Mouse (Mus musculus) embryo, embryonic 9.5 days (tissue): Measurements from ENCODE around the gene Kif24.

ENCODE experiments used
- DNase-seq: peaks from one replicate; pipeline ENCODE4 v3.0.0-alpha.2; 2017; ENCODE audit errors: extremely low spot score

The Kif24 gene

DNA sequence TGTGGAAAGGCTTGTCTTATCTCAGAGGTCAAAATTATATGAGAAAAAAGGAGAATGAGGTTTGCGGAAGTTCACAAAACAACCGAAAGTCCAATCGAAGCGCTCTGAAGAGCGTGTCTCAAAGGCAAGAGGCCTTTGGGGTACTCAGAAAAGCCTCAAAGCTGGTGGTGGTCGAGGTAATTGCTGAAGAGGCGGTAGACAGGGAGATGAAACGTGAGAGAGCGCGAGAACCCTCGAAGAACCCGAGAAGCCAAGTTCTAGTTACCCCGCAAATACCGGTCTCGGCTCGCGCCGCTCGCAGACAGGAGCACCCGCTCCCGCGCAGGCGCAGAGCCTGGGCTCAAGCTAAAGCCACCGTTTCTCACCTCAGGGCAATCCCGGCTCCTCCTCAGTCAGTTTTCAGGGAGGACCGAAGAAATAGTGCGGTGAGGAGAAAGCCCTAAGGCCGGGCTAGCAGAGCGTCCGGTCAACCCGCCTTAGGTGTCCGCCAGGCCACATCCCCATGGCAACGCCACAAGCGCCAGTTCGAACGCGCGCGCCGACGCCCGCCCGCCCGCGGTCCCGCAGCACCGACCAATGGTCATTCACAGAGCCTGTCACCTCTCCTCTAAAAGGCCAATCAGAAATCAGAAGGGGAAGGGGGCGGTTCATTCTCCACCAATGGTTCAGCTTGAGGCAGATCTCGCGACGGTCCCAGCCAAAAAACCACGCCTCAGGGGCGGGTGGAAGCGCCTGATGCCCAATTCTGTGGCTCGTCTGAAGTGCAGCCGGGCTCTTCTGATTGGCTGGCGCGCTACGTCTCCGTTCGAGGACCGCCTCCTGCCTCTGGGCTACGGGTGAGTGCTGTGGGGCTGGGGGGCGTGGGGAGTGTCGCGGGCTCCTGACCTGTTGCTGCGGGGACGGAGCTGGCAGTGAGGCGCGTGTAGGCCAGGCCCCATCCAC, at the start of gene Kif24, which contains the start of gene Nudt2:
Gene Kif24 (minus strand): TSS at position 543 of the 942 bp plus-strand sequence.
Gene Nudt2 (plus strand): TSS at position 807 of the 942 bp plus-strand sequence.
- DNase-seq: peak; percentile 98

DNA sequence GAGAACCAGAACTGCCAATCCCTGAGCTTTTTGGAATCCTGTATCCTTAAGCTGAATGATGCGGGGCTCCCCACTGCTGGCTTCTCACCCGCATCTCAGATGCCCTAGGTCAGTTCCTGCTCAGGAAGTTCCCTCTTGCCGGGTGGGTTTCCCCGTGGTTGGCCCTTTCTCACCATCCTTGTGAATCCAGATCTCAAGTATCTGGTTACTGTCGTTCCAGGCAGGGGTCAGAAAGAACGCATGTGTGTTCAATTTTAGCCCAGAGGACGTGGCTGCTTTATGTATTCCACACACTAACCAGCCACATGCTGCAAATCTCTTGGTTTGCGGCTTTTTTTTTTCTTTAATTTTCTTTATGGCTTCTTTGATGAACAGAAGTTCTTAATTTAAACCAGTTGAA, 49.0 kb upstream of the Kif24 start:
- DNase-seq: no peak

DNA sequence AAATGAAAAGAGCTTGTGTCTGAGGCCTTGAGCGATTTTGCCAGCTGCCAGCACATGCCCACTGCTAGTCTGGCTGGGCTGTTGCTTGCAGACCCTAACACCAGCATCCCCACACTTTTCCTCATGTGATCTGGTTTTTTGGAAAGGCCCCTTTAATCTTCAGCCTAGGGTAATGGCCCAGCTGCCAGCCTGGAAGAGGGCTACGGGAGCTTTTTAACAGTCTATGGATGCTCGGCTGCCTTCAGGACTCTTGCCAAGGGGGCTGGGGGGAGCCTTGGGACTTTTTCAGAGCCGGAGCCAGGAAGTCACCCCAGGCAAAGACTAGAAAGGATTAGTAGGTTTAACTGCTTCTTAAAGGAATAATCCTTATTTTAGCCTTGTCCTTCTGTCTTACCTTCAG, 48.6 kb upstream of the Kif24 start:
- DNase-seq: no peak

GRCm38 (mm10) chr4:41507998-41508397, 43.3 kb upstream of the Kif24 start:
- no peak for DNase-seq

DNA sequence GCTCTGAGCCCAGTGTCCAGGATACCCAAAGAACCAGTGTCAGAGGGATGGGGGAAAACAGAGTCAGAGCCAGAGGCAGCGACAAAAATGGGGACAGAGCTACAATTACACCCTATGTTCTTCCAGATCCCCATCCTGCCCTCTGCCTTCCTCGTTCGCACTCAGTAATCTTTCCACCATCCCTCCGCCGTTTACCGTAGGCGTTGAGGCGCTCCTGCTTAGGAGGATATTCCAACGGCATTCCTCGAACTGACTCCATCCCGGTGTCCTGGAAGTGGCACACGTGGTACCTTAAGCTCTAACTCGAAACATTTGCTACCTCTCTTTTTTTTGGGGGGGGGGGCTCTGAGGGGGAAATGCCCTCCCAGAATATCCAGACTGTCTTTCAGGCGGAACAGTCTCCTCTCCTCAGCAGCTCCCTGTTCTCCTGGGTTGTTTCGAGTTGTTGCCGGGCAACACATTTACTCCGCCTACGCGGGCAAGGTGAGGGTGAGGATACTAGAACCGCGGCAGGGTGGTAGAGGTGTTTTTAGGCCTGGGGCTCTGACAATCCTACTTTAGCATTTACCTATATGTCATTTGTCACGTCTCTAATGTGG, 42.7 kb upstream of the Kif24 start:
- peak; percentile 43 for DNase-seq

DNA sequence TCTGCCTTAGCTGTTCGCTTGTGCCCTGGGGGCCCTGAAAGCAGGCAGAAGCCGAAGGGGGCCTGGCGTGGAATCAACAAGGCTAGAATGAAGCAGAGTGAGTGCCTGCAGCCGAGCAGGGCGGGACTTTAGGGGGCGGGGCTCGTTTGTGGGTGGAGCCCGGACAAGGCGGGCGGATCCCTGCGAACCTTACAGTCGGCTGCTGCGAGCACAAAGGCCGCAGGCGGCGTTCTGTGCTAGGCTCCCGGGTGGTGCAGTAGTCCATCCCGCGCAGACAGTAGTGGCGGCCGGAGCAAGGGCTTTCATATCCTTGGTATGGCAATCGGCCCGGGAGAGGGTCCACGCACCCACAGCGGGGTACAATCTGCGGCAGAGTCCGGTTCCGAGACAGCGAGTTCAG, 42.2 kb upstream of the Kif24 start:
- peak; percentile 90 for DNase-seq

DNA sequence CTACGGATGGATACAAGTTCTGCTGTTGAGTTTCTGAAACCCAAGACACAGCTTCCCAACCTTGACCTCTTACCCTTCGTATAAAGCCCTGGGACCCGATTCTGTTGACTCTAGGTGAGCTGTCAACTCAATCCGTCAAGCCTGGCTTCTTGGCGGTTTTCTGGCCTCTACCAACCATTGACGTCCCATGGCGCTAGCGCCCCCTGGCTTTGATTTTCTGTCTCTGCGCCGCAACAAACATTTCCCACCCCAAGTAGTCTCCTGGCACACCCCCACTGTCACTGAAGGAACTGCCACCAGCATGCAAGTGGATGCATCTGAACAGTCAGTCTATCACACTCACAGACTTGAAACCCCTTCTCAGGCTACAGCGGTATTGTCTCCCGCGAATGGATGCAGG, 41.5 kb upstream of the Kif24 start:
- peak; percentile 52 for DNase-seq

GRCm38 (mm10) chr4:41505131-41505551, 40.5 kb upstream of the Kif24 start:
- DNase-seq: no peak

GRCm38 (mm10) chr4:41504325-41504724, 39.6 kb upstream of the Kif24 start:
- no peak for DNase-seq

DNA sequence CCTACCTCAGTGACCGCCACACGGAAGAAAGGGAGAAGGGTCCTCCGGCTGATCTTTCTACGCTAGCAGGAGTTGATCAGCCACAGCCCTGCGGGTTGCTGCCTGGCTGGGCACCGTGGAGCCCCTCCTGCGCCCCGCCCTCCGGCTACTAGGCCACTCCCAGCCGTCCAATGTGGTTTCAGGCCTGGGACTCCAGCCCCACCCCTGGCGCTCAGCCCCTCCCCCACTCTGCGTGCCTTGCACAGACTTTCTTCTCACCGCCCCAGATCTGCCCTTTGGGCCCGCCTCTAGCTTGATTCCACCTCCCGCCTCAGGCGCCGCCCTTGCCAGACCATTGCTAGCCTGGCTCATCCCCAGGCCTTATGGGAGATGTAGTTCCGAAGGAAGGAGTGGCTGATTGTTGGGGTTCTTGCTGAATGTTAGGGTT, 38.3 kb upstream of the Kif24 start, which contains the start of gene AI464131:
Gene AI464131 (minus strand): TSS at position 91 of the 427 bp plus-strand sequence.
- peak; percentile 99 for DNase-seq

DNA sequence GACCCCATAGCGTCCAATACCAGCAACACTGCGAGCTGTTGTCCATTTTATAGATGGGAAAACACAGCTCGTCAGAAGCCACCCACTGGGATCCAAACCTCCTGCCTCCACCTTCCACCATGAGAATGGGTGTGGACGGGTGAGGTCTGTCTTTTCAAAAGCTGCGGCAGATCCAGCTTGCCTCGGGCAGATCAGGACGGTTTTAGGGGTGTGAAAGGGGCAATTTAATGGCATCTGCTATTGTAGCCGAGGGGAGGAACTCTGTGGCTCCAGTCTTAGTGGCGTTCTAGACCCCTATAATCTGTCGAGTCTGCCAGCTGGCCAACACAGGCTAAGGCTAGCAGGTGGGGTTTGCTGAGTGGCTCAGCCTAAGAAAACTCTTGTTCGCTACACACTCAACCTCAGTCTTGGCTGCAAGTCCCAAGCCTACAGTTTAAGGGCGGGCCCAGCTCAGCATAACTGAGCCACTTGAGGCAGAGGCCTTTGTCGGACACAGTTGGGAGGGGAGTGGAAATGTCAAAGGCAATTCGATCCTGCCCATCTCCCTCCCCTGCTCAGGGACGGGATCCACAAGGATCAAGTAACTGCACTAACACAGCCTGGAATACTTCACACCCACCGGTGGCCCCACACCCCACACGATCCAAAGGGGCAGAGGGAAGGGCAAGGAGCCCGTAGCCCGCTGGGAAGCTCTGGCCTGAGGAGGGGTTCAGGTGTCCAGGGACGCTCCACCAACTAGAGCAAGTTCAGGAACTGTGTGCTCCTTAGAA, 37.7 kb upstream of the Kif24 start:
- DNase-seq: no peak

- DNase-seq: no peak
Observed at GRCm38 (mm10) chr4:41500787-41501186, 36.1 kb upstream of the Kif24 start.

DNA sequence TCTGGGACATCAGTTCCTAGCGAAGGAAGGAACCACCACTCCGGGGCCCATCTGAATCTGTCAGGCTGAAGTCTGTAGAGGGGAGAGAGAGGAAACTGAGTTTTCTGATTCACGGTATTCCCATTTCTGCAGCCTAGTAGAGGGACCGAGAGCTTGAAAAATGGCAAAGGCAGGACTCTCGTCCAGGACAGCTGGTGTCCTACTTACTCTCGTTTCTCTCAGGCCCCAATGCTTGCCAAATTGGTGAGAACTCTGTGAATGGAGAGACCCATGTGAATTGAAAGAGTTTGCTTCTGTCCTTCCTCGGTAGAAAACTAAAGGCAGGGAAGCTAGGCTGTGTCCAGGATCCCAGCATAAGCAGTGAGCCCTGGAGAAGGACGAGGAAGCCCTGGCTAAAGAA, 34.9 kb upstream of the Kif24 start:
- no peak for DNase-seq

- peak; percentile 55 for DNase-seq
Observed at GRCm38 (mm10) chr4:41498921-41499391, 34.3 kb upstream of the Kif24 start.

GRCm38 (mm10) chr4:41497995-41498845, 33.5 kb upstream of the Kif24 start:
- DNase-seq: no peak

GRCm38 (mm10) chr4:41497579-41497978, 32.9 kb upstream of the Kif24 start:
- peak; percentile 69 for DNase-seq

- DNase-seq: no peak
Observed at GRCm38 (mm10) chr4:41497046-41497445, 32.4 kb upstream of the Kif24 start.

- no peak for DNase-seq
Observed at GRCm38 (mm10) chr4:41495850-41496249, 31.2 kb upstream of the Kif24 start.

DNA sequence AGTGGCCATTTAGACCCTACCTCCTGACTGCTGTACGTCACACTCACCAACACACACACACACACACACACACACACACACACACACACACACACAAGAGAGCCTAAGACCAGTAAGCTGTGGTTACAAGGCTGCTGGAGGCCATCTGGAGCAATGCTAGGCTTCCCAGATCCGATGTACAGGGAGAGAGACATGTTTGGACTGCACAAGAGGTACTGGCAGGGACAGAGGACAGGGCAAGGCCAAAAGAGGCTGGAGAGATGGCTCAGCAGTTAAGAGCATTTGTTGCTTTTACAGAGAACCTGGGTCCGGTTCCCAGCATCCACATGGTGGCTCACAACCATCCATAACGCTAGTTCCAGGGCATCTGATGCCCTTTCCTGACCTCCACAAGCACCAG, 30.4 kb upstream of the Kif24 start:
- DNase-seq: no peak

GRCm38 (mm10) chr4:41494378-41494777, 29.7 kb upstream of the Kif24 start:
- no peak for DNase-seq
